Mouse (Mus musculus) brain, embryonic 14.5 days (tissue): ENCODE results near the gene Gsn.

Experiments
- CTCF ChIP-seq: fragments of 200-500 bp; IDR thresholded peaks from 2 replicates; pipeline ENCODE4 v1.5.1; 2012; ENCODE audit warnings: inconsistent platforms, mild to moderate bottlenecking, moderate library complexity, borderline replicate concordance; ENCODE audit not compliant: insufficient read depth, insufficient read length; ENCODE audit errors: extremely low read depth
- POLR2A ChIP-seq: fragments of 200-500 bp; IDR thresholded peaks from 2 replicates; pipeline ENCODE4 v1.6.1; 2012; ENCODE audit warnings: mild to moderate bottlenecking, inconsistent platforms, borderline replicate concordance; ENCODE audit not compliant: poor library complexity, insufficient read depth, insufficient read length, severe bottlenecking; ENCODE audit errors: extremely low read depth

GRCm38 (mm10) chr2:35314300-35314699 is 58.1 kb downstream of the Gsn start:
- TF ChIP-seq CTCF, result no peak
- no peak for TF ChIP-seq POLR2A
